Mouse (Mus musculus): ENCODE results near the gene Eif2s2. TPM values are rescaled to one million over a fixed set of nuclear protein-coding genes. Genes with fewer than 3 reads are reported as not detected.
"Not testable (repeated sequence)": the region's sequence is repeated elsewhere in the genome, so short reads cannot be mapped to it uniquely, and the experiment has no call there.

Gene Eif2s2
- polyA plus RNA-seq, 1 experiment from 2014 or later = 106 TPM

DNA sequence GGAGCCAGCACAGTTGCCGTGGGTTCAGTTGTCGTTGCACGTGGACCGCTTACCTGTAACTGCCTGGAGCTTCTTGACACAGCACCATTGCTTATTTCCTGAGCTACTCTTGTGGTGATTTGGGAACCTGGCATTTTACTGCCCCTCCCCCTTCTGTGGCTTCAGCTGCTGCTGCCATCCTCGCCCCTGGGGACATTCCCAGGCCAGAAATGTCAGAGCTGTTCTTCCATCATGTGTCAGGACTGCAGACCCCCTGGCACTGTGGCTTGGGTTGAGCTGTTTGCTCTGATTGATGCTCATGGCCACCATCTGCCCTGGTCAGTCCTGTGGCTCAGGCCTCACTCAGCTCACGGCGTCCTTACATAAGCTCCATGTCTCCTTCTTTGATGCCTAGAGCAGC, 28.2 kb upstream of the Eif2s2 start:
- Histone ChIP-seq H3K4me2 (no peak overlapping the region), H3K9ac (no peak overlapping the region), H3K27me3 (0 out of 2 replicates have a peak, but pooled peaks cover 1% of the 10 kb centered on the region), H3K9me3 (replicated peaks) (no peaks in the 10 kb centered on the region), H3K4me3 (replicated peaks) (no peak overlapping the region), H3K36me3 (no peaks in the 10 kb centered on the region), H3K4me1 (replicated peaks) (no peaks in the 10 kb centered on the region), H3K27ac (no peak overlapping the region)
- DNase-seq = no peak
- WGBS (ENCODE audit: insufficient replicate concordance) = 62% methylated on average over 7 of the region's 7 CpGs
- no peak for ATAC-seq (ENCODE audit: low read depth)

GRCm38 (mm10) chr2:154917866-154918641, 25.3 kb upstream of the Eif2s2 start:
- H3K36me3 ChIP-seq = no peaks in the 10 kb centered on the region
- WGBS (ENCODE audit: insufficient replicate concordance) = 71% methylated on average over 13 of the region's 13 CpGs
- no peak overlapping the region for H3K4me3 ChIP-seq (replicated peaks)
- no peak overlapping the region for H3K27ac ChIP-seq
- H3K27me3 ChIP-seq = peaks cover 7% of the 10 kb centered on the region; the same call in 1 of the 2 replicates
- H3K9ac ChIP-seq = no peak overlapping the region
- H3K4me1 ChIP-seq (replicated peaks) = no peaks in the 10 kb centered on the region
- H3K4me2 ChIP-seq = no peak overlapping the region
- ATAC-seq (ENCODE audit: low read depth) (no peak), DNase-seq (no peak)
- H3K9me3 ChIP-seq (replicated peaks) = no peaks in the 10 kb centered on the region

DNA sequence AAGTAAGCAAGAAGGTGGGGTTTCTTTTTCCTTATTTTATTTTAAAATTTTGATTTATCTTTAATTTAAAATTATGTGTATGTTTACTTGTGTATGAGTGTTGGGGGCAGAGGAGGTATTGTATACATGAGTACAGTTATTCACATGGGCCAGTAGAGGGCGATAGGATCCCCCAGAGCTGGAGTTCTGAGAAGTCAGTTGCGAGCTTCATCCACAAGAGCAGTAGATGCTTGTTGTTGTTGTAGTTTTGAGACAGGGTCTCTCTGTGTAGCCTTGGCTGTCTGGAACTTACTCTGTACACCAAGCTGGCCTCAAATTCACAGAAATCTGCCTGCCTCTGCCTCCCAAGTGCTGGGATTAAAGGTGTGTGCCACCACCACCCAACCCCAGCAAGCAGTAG, 23.8 kb upstream of the Eif2s2 start:
- Histone ChIP-seq H3K27me3 (peaks cover 7% of the 10 kb centered on the region; the same call in 1 of the 2 replicates), H3K9me3 (replicated peaks) (no peaks in the 10 kb centered on the region), H3K4me3 (replicated peaks) (no peak overlapping the region), H3K27ac (no peak overlapping the region), H3K9ac (no peak overlapping the region), H3K4me2 (no peak overlapping the region), H3K36me3 (no peaks in the 10 kb centered on the region), H3K4me1 (replicated peaks) (no peaks in the 10 kb centered on the region)
- ATAC-seq (ENCODE audit: low read depth) (no peak), DNase-seq (no peak)
- WGBS (ENCODE audit: insufficient replicate concordance) = 10% methylated on average over 2 of the region's 2 CpGs

DNA sequence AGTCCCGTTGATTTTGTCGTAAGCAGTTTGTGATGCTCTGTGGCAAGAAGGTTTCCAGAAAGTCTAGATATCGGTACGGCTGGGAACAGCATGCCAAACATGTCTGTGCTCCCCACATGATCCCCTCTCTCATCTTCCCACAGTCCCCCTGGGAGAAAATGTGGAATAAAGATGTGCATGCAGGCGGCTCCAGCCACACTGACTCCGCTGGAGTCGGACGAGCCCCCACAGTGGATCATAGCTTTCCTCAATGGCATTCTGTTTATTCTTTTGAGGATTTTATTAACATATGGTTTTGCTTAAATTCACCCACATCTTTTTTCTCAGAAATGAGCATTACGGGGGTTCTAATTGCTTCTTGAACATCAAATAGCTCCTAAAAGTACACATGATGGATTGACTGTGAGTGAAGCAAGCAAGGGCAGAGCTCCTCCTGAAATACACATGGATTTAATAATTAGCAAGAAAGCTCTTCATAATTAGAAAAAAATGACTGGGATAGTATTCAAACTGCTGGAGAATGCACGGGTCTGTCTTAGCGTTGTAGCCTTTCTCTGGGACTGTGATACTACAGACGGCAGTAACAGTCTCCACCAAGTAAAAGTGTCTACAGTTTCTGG, 23.3 kb upstream of the Eif2s2 start:
- 77% methylated on average over 12 of the region's 12 CpGs for WGBS (ENCODE audit: insufficient replicate concordance)
- H3K4me3 ChIP-seq (replicated peaks) = no peak overlapping the region

DNA sequence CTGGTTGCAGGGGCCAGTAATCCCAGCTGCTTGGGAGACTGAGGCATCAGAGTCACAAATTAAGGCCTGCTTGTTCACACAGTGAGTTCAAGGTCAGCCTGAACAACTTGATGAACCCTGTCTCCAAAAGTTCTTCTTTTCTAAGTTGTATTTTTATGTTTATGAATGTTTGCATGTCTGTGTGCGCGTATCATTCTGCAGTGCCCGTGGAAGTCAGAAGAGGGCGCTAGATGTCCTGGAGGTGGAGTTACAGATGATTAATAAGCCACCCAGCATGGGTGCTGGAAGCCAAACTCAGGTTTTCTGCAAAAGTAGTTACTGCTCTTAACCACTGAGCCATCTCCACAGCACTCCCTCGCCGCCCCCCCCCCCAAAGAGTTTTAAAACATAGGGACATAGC, 17.1 kb upstream of the Eif2s2 start:
- H3K4me1 ChIP-seq (replicated peaks) = no peaks in the 10 kb centered on the region
- H3K27me3 ChIP-seq = peaks cover 3% of the 10 kb centered on the region; the same call in 1 of the 2 replicates
- H3K9ac ChIP-seq = no peak overlapping the region
- WGBS (ENCODE audit: insufficient replicate concordance) = 75% methylated on average over 6 of the region's 6 CpGs
- H3K9me3 ChIP-seq (replicated peaks) = no peaks in the 10 kb centered on the region
- H3K4me2 ChIP-seq = no peak overlapping the region
- no peak overlapping the region for H3K4me3 ChIP-seq (replicated peaks)
- H3K27ac ChIP-seq = no peak overlapping the region
- no peak for ATAC-seq (ENCODE audit: low read depth)
- no peaks in the 10 kb centered on the region for H3K36me3 ChIP-seq
- no peak for DNase-seq

More for the DNA sequence above, 23.3 kb upstream of the Eif2s2 start:
- Histone ChIP-seq H3K27me3 (peaks cover 7% of the 10 kb centered on the region; the same call in 1 of the 2 replicates), H3K27ac (no peak overlapping the region), H3K36me3 (no peaks in the 10 kb centered on the region), H3K4me2 (no peak overlapping the region), H3K9ac (no peak overlapping the region), H3K4me1 (replicated peaks) (no peaks in the 10 kb centered on the region), H3K9me3 (replicated peaks) (no peaks in the 10 kb centered on the region)
- no peak for DNase-seq
- no peak for ATAC-seq (ENCODE audit: low read depth)

DNA sequence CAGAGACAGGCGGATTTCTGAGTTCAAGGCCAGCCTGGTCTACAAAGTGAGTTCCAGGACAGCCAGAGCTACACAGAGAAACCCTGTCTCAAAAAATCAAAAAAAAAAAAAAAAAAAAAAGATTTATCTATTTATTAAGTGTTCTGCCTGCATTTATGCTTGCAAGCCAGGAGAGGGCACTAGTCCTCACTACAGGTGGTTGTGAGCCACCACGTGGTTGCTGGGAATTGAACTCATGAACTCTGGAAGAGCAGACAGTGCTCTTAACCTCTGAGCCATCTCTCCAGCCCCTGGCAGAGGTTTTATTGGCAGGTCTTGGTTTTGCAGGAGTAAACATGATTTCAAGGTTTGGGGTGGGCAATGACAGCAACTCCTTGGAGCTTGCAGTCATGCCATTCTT, 15.5 kb upstream of the Eif2s2 start:
- not testable (repeated sequence) for H3K4me3 ChIP-seq (replicated peaks); H3K9me3 ChIP-seq (replicated peaks); H3K4me1 ChIP-seq (replicated peaks); H3K27me3 ChIP-seq; H3K4me2 ChIP-seq; H3K27ac ChIP-seq; H3K9ac ChIP-seq; DNase-seq; H3K36me3 ChIP-seq; ATAC-seq (ENCODE audit: low read depth)
- 38% methylated on average over 2 of the region's 2 CpGs for WGBS (ENCODE audit: insufficient replicate concordance)

DNA sequence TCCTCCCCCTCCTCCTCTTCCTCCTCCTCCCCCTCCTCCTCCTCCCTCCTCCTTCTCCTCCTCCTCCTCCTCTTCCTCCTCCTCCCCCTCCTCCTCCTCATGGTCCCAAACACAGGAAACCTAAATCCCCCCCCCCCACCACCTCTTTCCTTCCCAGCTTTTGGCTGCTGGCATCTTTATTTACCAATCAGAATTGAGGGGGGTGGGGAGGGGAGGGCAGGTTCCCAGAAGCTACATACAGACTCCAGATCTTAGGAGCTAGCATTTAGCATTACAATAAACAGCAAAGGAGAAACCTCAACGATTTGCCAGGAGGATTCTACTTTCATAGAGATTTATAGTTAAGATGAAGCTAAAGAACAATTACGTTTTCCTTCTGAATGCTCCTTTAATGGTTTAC, 13.1 kb upstream of the Eif2s2 start:
- WGBS (ENCODE audit: insufficient replicate concordance) = 46% methylated on average over 2 of the region's 2 CpGs
- H3K4me2 ChIP-seq = no peak overlapping the region

DNA sequence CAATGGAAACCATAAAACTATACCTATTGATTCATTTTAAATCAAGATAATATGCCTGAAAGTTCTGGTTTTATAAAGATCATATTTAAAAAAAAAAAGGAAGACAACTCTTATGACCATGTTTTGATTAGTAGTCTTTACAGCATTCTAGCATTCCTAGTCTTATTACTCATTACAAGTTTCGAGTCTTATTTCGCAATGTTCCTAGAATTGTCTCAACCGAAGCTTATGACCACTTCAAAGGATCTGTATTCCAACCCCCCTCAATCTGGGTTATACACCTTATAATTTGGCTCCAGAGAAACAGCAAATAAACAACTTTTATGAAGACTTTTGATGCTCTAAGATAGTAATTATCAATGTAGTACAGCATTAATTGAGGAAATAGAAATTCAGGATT, 9.4 kb upstream of the Eif2s2 start:
- Histone ChIP-seq H3K36me3 (no peaks in the 10 kb centered on the region), H3K4me3 (replicated peaks) (no peak overlapping the region), H3K27me3 (peaks cover 8% of the 10 kb centered on the region), H3K27ac (no peak overlapping the region), H3K9me3 (replicated peaks) (no peaks in the 10 kb centered on the region), H3K9ac (no peak overlapping the region), H3K4me2 (no peak overlapping the region), H3K4me1 (replicated peaks) (no peaks in the 10 kb centered on the region)
- DNase-seq (no peak), ATAC-seq (ENCODE audit: low read depth) (no peak)
- WGBS (ENCODE audit: insufficient replicate concordance) = 61% methylated on average over 3 of the region's 3 CpGs

More for the DNA sequence above, 13.1 kb upstream of the Eif2s2 start:
- Histone ChIP-seq H3K27ac (no peak overlapping the region), H3K36me3 (no peaks in the 10 kb centered on the region), H3K4me3 (replicated peaks) (no peak overlapping the region), H3K4me1 (replicated peaks) (no peaks in the 10 kb centered on the region), H3K9ac (no peak overlapping the region), H3K9me3 (replicated peaks) (no peaks in the 10 kb centered on the region), H3K27me3 (peaks cover 6% of the 10 kb centered on the region)
- ATAC-seq (ENCODE audit: low read depth) (no peak), DNase-seq (no peak)

GRCm38 (mm10) chr2:154899412-154899811, 6.7 kb upstream of the Eif2s2 start:
- not testable (repeated sequence) for H3K4me1 ChIP-seq (replicated peaks); H3K4me2 ChIP-seq; H3K9ac ChIP-seq; H3K36me3 ChIP-seq; H3K4me3 ChIP-seq (replicated peaks); DNase-seq; H3K27ac ChIP-seq; H3K9me3 ChIP-seq (replicated peaks); H3K27me3 ChIP-seq; ATAC-seq (ENCODE audit: low read depth)
- 68% methylated on average over 4 of the region's 4 CpGs for WGBS (ENCODE audit: insufficient replicate concordance)

DNA sequence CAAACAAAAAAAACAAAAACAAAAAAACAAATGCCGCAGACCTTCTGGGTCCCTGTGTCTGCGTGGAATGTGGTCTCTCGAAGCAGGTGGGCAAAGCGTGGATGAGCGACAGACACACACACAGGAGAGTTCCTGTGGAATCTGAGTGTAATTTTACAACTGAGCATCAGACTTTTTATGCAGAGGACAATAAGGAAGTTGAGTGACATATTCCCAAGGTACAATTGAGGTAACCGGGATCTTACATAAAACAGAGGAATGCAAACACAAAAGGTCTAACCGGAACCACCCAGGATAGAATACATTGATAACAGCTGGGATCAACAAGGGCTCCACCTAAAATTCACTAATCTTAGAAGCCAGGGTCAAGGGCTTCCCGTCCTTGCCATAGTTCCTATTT, 6.3 kb upstream of the Eif2s2 start:
- not testable (repeated sequence) for H3K4me1 ChIP-seq (replicated peaks); H3K9ac ChIP-seq; H3K9me3 ChIP-seq (replicated peaks); H3K27ac ChIP-seq; H3K27me3 ChIP-seq; DNase-seq; H3K4me3 ChIP-seq (replicated peaks); H3K36me3 ChIP-seq; ATAC-seq (ENCODE audit: low read depth); H3K4me2 ChIP-seq
- WGBS (ENCODE audit: insufficient replicate concordance) = 75% methylated on average over 8 of the region's 8 CpGs

GRCm38 (mm10) chr2:154893548-154893947, 813 bp upstream of the Eif2s2 start:
- DNase-seq = no peak
- 69% methylated on average over 4 of the region's 4 CpGs for WGBS (ENCODE audit: insufficient replicate concordance)
- Histone ChIP-seq H3K4me1 (replicated peaks) (peaks cover 30% of the 10 kb centered on the region), H3K9ac (peak overlapping the region; percentile 73), H3K4me2 (peak overlapping the region; percentile 81), H3K9me3 (replicated peaks) (no peaks in the 10 kb centered on the region), H3K27me3 (peaks cover 2% of the 10 kb centered on the region; the same call in 1 of the 2 replicates), H3K27ac (no peak overlapping the region), H3K4me3 (replicated peaks) (peak overlapping the region; percentile 95), H3K36me3 (peaks cover 10% of the 10 kb centered on the region)
- no peak for ATAC-seq (ENCODE audit: low read depth)
